ENCODE assay signal across 8 mouse cellular contexts in the genomic region with DNA sequence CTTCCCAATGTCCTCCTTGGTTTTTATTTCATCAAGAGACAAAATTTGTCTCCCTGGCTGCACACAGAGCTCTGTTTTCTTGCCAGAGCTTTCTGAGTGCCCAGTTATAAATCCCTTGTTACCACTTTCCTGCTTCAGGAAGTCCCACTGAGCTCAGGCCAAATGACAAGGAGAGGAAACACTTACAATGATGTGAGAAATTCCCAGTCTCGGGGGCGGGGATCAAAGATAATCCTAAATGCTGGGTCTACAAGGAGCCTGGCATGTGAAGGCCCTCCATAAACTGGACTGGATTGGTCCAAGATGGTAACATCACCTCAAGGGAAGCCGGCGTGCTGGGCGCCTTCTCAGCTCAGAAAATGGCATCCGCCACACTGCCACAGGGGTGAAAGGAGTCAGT. TPM values are rescaled to one million over a fixed set of nuclear protein-coding genes. Genes with fewer than 3 reads are reported as not detected.
DNase-seq lines count a peak whose midpoint lies in the region; ATAC-seq and TF ChIP-seq lines count a peak whose summit lies in the region.
"Had no signal": no experiment of that assay in that cellular context is flagged by ENCODE, and none has a peak within 500 bp of the region (broad histone marks: within the 10 kb centered on the region; RNA-seq: fewer than 3 reads in every experiment).

No protein-coding gene starts in this region.

- DNase-seq in lung, postnatal 0 days (ENCODE audit: low spot score): peak; percentile 47
- DNase-seq in urinary bladder, postnatal 10 days (ENCODE audit: low spot score): no peak
- DNase-seq in layer of hippocampus, postnatal 14 days (ENCODE audit: low spot score in 2 of 2): no peak

- peak overlapping the region; percentile 78 for H3K27ac ChIP-seq in brown adipose tissue, adult 24 weeks (replicated peaks; ENCODE audit: low read depth, low read length)
- peak overlapping the region; percentile 85 for H3K27ac ChIP-seq in embryonic fibroblast, embryonic 13.5 days (ENCODE audit: insufficient read depth, low read length)
- peak overlapping the region; percentile 60 for H3K27ac ChIP-seq in intestine, embryonic 16.5 days (ENCODE audit: low read length)
- peak overlapping the region; percentile 65 for H3K27ac ChIP-seq in lung, postnatal 0 days (ENCODE audit: low read length)

- peak overlapping the region; percentile 30 for H3K4me3 ChIP-seq in brown adipose tissue, adult 24 weeks (ENCODE audit: insufficient read depth, low read depth, low read length)
- no peak overlapping the region for H3K4me3 ChIP-seq in embryonic fibroblast, embryonic 13.5 days (ENCODE audit: insufficient read depth, low read length)
- H3K4me3 ChIP-seq in intestine, embryonic 16.5 days (ENCODE audit: low read length): no peak overlapping the region
- H3K4me3 ChIP-seq in lung, postnatal 0 days (ENCODE audit: low read depth, low read length): 0 out of 2 replicates have a peak overlapping the region, but pooled peaks have one; percentile 8
- H3K4me3 ChIP-seq: myocyte had no signal

- H3K4me1 ChIP-seq in brown adipose tissue, adult 24 weeks (ENCODE audit: control insufficient read depth, insufficient read depth, insufficient read length, low read length): peaks cover 29% of the 10 kb centered on the region
- peaks cover 32% of the 10 kb centered on the region for H3K4me1 ChIP-seq in embryonic fibroblast, embryonic 13.5 days (ENCODE audit: control insufficient read depth, insufficient read depth, low read length)
- peaks cover 35% of the 10 kb centered on the region for H3K4me1 ChIP-seq in intestine, embryonic 16.5 days (ENCODE audit: control insufficient read depth, insufficient read depth, low read length)
- H3K4me1 ChIP-seq in lung, postnatal 0 days (ENCODE audit: insufficient read depth, low read depth, low read length): peaks cover 8% of the 10 kb centered on the region; the same call in 1 of the 2 replicates

- ATAC-seq in intestine, embryonic 16.5 days: no peak
- peak; percentile 52 for ATAC-seq in lung, postnatal 0 days
- no peak for ATAC-seq in granulocyte monocyte progenitor cell, adult 5-6 weeks (replicated peaks; ENCODE audit: poor library complexity, severe bottlenecking)

- 69% methylated on average over 6 of the region's 6 CpGs for WGBS in intestine, embryonic 16.5 days
- 48% methylated on average over 6 of the region's 6 CpGs for WGBS in lung, postnatal 0 days

- no peak overlapping the region for H3K9ac ChIP-seq in intestine, embryonic 16.5 days (ENCODE audit: low read depth, low read length)
- H3K9ac ChIP-seq in lung, postnatal 0 days (replicated peaks; ENCODE audit: low read depth): no peak overlapping the region

- no peaks in the 10 kb centered on the region for H3K9me3 ChIP-seq in intestine, embryonic 16.5 days (ENCODE audit: control insufficient read depth, low read length)
- H3K9me3 ChIP-seq in lung, postnatal 0 days (ENCODE audit: low read length): no peaks in the 10 kb centered on the region

- peak; percentile 44; the same call in 1 of the 2 replicates for TF ChIP-seq EP300 in lung, postnatal 0 days (IDR thresholded peaks at IDR 0.05)

- no peaks in the 10 kb centered on the region for H3K27me3 ChIP-seq in intestine, embryonic 16.5 days (replicated peaks; ENCODE audit: control insufficient read depth, insufficient read depth, low read length)
- H3K27me3 ChIP-seq in lung, postnatal 0 days (replicated peaks; ENCODE audit: insufficient read depth, low read length): no peaks in the 10 kb centered on the region

- no peaks in the 10 kb centered on the region for H3K36me3 ChIP-seq in intestine, embryonic 16.5 days (ENCODE audit: control insufficient read depth, insufficient read depth, low read length)
- H3K36me3 ChIP-seq in lung, postnatal 0 days (ENCODE audit: insufficient read depth, low read length): no peaks in the 10 kb centered on the region

- TF ChIP-seq POLR2A in embryonic fibroblast, embryonic 13.5 days (IDR thresholded peaks at IDR 0.05; ENCODE audit: low read depth, low read length): no peak

- H3K4me2 ChIP-seq in intestine, embryonic 16.5 days (ENCODE audit: low read depth, low read length): no peak overlapping the region
- peak overlapping the region; percentile 46 for H3K4me2 ChIP-seq in lung, postnatal 0 days (replicated peaks; ENCODE audit: low read depth, low read length)

- no peak for TF ChIP-seq CTCF in embryonic fibroblast, embryonic 13.5 days (IDR thresholded peaks at IDR 0.05; ENCODE audit: borderline replicate concordance, insufficient read depth, low read length)
- no peak for TF ChIP-seq CTCF in lung, postnatal 0 days (IDR thresholded peaks at IDR 0.05)

RNA-seq across cellular contexts. Expression of a gene that starts 49.3 kb away (rescaled TPM):
- polyA plus RNA-seq in brown adipose tissue, adult 24 weeks (2012; ENCODE audit: insufficient read depth, insufficient read length, missing spikeins): 62.0 and 64.6 TPM in 2 replicates
- polyA plus RNA-seq in embryonic fibroblast, embryonic 13.5 days (2011; ENCODE audit: insufficient read length, low read depth, missing spikeins): 73.5 and 84.4 TPM in 2 replicates
- polyA plus RNA-seq in intestine, embryonic 16.5 days (2015; fragmentation: Nextera tagmentation; extraction: Ambion mirVana): 119 and 129 TPM in 2 replicates
- 85.9 and 99.6 TPM in 2 replicates for polyA plus RNA-seq in lung, postnatal 0 days (2015; fragmentation: Nextera tagmentation; extraction: Ambion mirVana)
- total RNA-seq in granulocyte monocyte progenitor cell, adult 5-6 weeks (2014; fragmentation: Nextera tagmentation): 69.2 and 126 TPM in 2 replicates
- 302 and 358 TPM in 2 replicates for total RNA-seq in granulocyte monocyte progenitor cell, adult 5-6 weeks (2017)
- 10 to 100 TPM; 47.8 to 50.4 TPM for total RNA-seq in layer of hippocampus, postnatal 14 days (2021)

RNA-seq across cellular contexts. Expression of a gene that starts 49.3 kb away (rescaled TPM):
- 18.2 and 26.8 TPM in 2 replicates for polyA plus RNA-seq in brown adipose tissue, adult 24 weeks (2012; ENCODE audit: insufficient read depth, insufficient read length, missing spikeins)
- polyA plus RNA-seq in embryonic fibroblast, embryonic 13.5 days (2011; ENCODE audit: insufficient read length, low read depth, missing spikeins): 6.1 and 8.6 TPM in 2 replicates
- polyA plus RNA-seq in intestine, embryonic 16.5 days (2015; fragmentation: Nextera tagmentation; extraction: Ambion mirVana): 22.9 and 29.2 TPM in 2 replicates
- polyA plus RNA-seq in lung, postnatal 0 days (2015; fragmentation: Nextera tagmentation; extraction: Ambion mirVana): 7.7 and 8.0 TPM in 2 replicates
- total RNA-seq in granulocyte monocyte progenitor cell, adult 5-6 weeks (2014; fragmentation: Nextera tagmentation): 19.7 and 26.3 TPM in 2 replicates
- total RNA-seq in granulocyte monocyte progenitor cell, adult 5-6 weeks (2017): 28.5 and 30.5 TPM in 2 replicates
- 10 to 100 TPM; 15.7 to 15.8 TPM for total RNA-seq in layer of hippocampus, postnatal 14 days (2021)

Comparison
In these comparisons a context has a peak if more than half of its experiments do, and no peak if none do; other contexts are left out.
1. H3K4me3 ChIP-seq: peak in brown adipose tissue, adult 24 weeks (single experiment) and lung, postnatal 0 days (single experiment); none in embryonic fibroblast, embryonic 13.5 days (single experiment) and intestine, embryonic 16.5 days (single experiment).
2. Peak in every context shown above with its lines, with median percentiles within 50 percentile points of each other: H3K27ac ChIP-seq.